8 mouse cellular contexts compared by ENCODE assay signal in the genomic region with DNA sequence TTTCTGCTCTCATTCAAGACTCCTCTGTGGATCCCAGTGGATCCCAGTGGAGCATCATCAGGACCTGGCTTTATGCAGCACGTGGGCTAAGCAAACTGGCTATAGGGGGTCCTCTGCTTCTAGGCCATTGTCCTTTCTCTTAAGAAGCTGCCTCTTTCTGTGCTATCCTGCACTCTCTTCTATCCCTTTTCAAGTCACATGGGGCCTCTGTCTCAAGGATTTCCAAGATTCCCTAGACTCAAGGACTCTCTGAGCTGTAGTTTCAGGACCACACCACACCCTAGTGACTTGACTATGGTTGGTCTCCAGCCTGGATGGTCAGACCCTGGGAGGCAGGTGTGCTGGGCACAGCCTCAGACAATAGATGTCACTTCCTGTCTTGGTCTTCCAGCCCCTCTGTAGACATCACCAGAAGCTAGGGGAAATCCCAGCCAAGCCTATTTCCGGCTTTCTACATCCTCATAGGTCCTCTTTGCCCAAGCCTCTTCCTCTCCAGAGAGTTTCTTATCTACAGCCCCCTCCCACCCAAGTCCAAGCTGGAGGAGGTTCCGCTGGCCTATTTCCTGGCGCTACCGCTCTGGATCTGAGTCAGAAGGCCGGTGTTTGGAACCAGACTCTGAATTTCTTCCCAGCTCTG.
DNase-seq lines count a peak whose midpoint lies in the region; ATAC-seq and TF ChIP-seq lines count a peak whose summit lies in the region.

No protein-coding gene starts in this region.

- H3K4me3 ChIP-seq in midbrain, postnatal 0 days (ENCODE audit: low read depth, low read length), result no peak overlapping the region
- no peak overlapping the region for H3K4me3 ChIP-seq in forebrain, postnatal 0 days (ENCODE audit: low read depth, low read length)

- no peaks in the 10 kb centered on the region for H3K36me3 ChIP-seq in midbrain, postnatal 0 days (ENCODE audit: insufficient read depth, low read length)
- H3K36me3 ChIP-seq in forebrain, postnatal 0 days (ENCODE audit: insufficient read depth), result no peaks in the 10 kb centered on the region

- H3K4me2 ChIP-seq in midbrain, postnatal 0 days (ENCODE audit: low read depth, low read length, poor library complexity, severe bottlenecking), result no peak overlapping the region
- H3K4me2 ChIP-seq in forebrain, postnatal 0 days (ENCODE audit: low read depth), result no peak overlapping the region

- WGBS in midbrain, postnatal 0 days, result 84% methylated on average over 6 of the region's 6 CpGs
- WGBS in forebrain, postnatal 0 days, result 80% methylated on average over 6 of the region's 6 CpGs

- H3K9me3 ChIP-seq in midbrain, postnatal 0 days (ENCODE audit: low read length), result no peaks in the 10 kb centered on the region
- H3K9me3 ChIP-seq in forebrain, postnatal 0 days (ENCODE audit: low read length), result no peaks in the 10 kb centered on the region

- peak; percentile 56 for DNase-seq in adrenal gland, postnatal 14 days
- no peak for DNase-seq in adrenal gland, postnatal 10 days
- peak; percentile 85 for DNase-seq in heart, adult 8-10 months (ENCODE audit: low spot score)
- DNase-seq in kidney, adult 9 months, result peak; percentile 66
- DNase-seq in naive thymus-derived CD4-positive, alpha-beta T cell, adult 2 months (ENCODE audit: low read depth), result peak; percentile 58
- DNase-seq in midbrain, postnatal 0 days (ENCODE audit: low spot score), result no peak
- DNase-seq in forebrain, postnatal 0 days, result no peak
- no peak for DNase-seq in urinary bladder, postnatal 36 days (ENCODE audit: low spot score in 2 of 2)

- no peak for ATAC-seq in midbrain, postnatal 0 days (ENCODE audit: low FRiP score)
- no peak for ATAC-seq in forebrain, postnatal 0 days

- H3K27me3 ChIP-seq in midbrain, postnatal 0 days (ENCODE audit: insufficient read depth, low read length), result no peaks in the 10 kb centered on the region
- no peaks in the 10 kb centered on the region for H3K27me3 ChIP-seq in forebrain, postnatal 0 days (ENCODE audit: insufficient read depth, low read length)

- TF ChIP-seq CTCF in midbrain, postnatal 0 days (IDR thresholded peaks at IDR 0.05), result no peak
- TF ChIP-seq CTCF in forebrain, postnatal 0 days (IDR thresholded peaks at IDR 0.05; ENCODE audit: low read depth), result no peak

- H3K4me1 ChIP-seq in midbrain, postnatal 0 days (ENCODE audit: insufficient read depth, low read length), result no peaks in the 10 kb centered on the region
- 0 out of 2 replicates have a peak, but pooled peaks cover under 1% of the 10 kb centered on the region for H3K4me1 ChIP-seq in forebrain, postnatal 0 days (ENCODE audit: insufficient read depth)

- no peak overlapping the region for H3K27ac ChIP-seq in midbrain, postnatal 0 days (ENCODE audit: low read depth, low read length)
- no peak overlapping the region for H3K27ac ChIP-seq in forebrain, postnatal 0 days (ENCODE audit: low read depth, low read length)

- H3K9ac ChIP-seq in midbrain, postnatal 0 days (replicated peaks; ENCODE audit: low read length, poor library complexity, severe bottlenecking), result no peak overlapping the region
- H3K9ac ChIP-seq in forebrain, postnatal 0 days, result no peak overlapping the region

Comparison
In these comparisons a context has a peak if more than half of its experiments do, and no peak if none do; other contexts are left out.
1. DNase-seq: peak in adrenal gland, postnatal 14 days (single experiment), heart, adult 8-10 months (single experiment), kidney, adult 9 months (single experiment) and naive thymus-derived CD4-positive, alpha-beta T cell, adult 2 months (single experiment); none in adrenal gland, postnatal 10 days (single experiment), midbrain, postnatal 0 days (single experiment), forebrain, postnatal 0 days (single experiment) and urinary bladder, postnatal 36 days (0 of 2).